Mouse (Mus musculus): ENCODE data around the gene Ubald2. TPM values are rescaled to one million over a fixed set of nuclear protein-coding genes. Genes with fewer than 3 reads are reported as not detected.
"Not testable (repeated sequence)": the region's sequence is repeated elsewhere in the genome, so short reads cannot be mapped to it uniquely, and the experiment has no call there.

Gene Ubald2
- polyA plus RNA-seq, 1 experiment from 2014 or later: 47.6 TPM

GRCm38 (mm10) chr11:116421102-116421501 is 12.8 kb upstream of the Ubald2 start:
- peaks cover 17% of the 10 kb centered on the region for H3K4me1 ChIP-seq (ENCODE audit: control insufficient read depth, insufficient read depth, low read length)
- H3K9ac ChIP-seq (ENCODE audit: low read depth, low read length): no peak overlapping the region
- ATAC-seq (ENCODE audit: low read depth): no peak
- no peak overlapping the region for H3K4me2 ChIP-seq (ENCODE audit: low read depth, low read length)
- H3K9me3 ChIP-seq (ENCODE audit: control insufficient read depth, low read length): no peaks in the 10 kb centered on the region
- DNase-seq (ENCODE audit: low spot score): no peak
- 63% methylated on average over 6 of the region's 6 CpGs for WGBS
- H3K4me3 ChIP-seq (ENCODE audit: low read depth, low read length): no peak overlapping the region
- no peaks in the 10 kb centered on the region for H3K36me3 ChIP-seq (ENCODE audit: control insufficient read depth, insufficient read depth, low read length)
- H3K27me3 ChIP-seq (replicated peaks; ENCODE audit: control insufficient read depth, insufficient read depth, low read length): no peaks in the 10 kb centered on the region
- no peak overlapping the region for H3K27ac ChIP-seq (replicated peaks; ENCODE audit: low read depth, low read length)

GRCm38 (mm10) chr11:116422562-116422961 is 11.3 kb upstream of the Ubald2 start:
- DNase-seq (ENCODE audit: low spot score) (no peak), ATAC-seq (ENCODE audit: low read depth) (no peak)
- Histone ChIP-seq H3K9ac (ENCODE audit: low read depth, low read length) (no peak overlapping the region), H3K4me3 (ENCODE audit: low read depth, low read length) (no peak overlapping the region), H3K36me3 (ENCODE audit: control insufficient read depth, insufficient read depth, low read length) (no peaks in the 10 kb centered on the region), H3K9me3 (ENCODE audit: control insufficient read depth, low read length) (no peaks in the 10 kb centered on the region), H3K27me3 (replicated peaks; ENCODE audit: control insufficient read depth, insufficient read depth, low read length) (no peaks in the 10 kb centered on the region), H3K4me1 (ENCODE audit: control insufficient read depth, insufficient read depth, low read length) (peaks cover 15% of the 10 kb centered on the region), H3K4me2 (ENCODE audit: low read depth, low read length) (no peak overlapping the region), H3K27ac (replicated peaks; ENCODE audit: low read depth, low read length) (no peak overlapping the region)
- WGBS: 93% methylated on average over 2 of the region's 2 CpGs

DNA sequence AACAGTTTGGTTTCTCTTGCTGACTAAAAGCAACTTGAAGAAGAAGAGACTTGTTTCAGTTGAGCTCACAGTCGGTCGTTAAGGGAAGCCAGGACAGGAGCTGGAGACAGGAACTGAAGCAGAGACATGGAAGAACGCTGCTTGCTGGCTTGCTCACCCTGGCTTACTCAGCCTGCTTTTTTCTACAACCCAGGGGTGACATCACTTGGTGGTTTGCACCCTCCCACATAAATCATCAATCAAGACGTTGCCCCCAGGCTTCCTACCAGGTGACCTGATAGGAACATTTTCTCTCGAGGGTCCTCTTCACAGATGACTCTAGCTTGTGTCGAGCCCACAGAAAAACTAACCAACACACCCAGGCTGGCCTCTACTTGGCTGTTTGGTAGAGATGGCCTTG is 10.7 kb upstream of the Ubald2 start:
- Histone ChIP-seq H3K36me3 (ENCODE audit: control insufficient read depth, insufficient read depth, low read length) (no peaks in the 10 kb centered on the region), H3K4me2 (ENCODE audit: low read depth, low read length) (no peak overlapping the region), H3K9ac (ENCODE audit: low read depth, low read length) (no peak overlapping the region), H3K4me3 (ENCODE audit: low read depth, low read length) (no peak overlapping the region), H3K9me3 (ENCODE audit: control insufficient read depth, low read length) (no peaks in the 10 kb centered on the region), H3K27ac (replicated peaks; ENCODE audit: low read depth, low read length) (no peak overlapping the region), H3K4me1 (ENCODE audit: control insufficient read depth, insufficient read depth, low read length) (peaks cover 8% of the 10 kb centered on the region), H3K27me3 (replicated peaks; ENCODE audit: control insufficient read depth, insufficient read depth, low read length) (no peaks in the 10 kb centered on the region)
- ATAC-seq (ENCODE audit: low read depth) (no peak), DNase-seq (ENCODE audit: low spot score) (no peak)
- WGBS: 79% methylated on average over 6 of the region's 6 CpGs

- 0 out of 2 replicates have a peak overlapping the region, but pooled peaks have one; percentile 3 for H3K27ac ChIP-seq (replicated peaks; ENCODE audit: low read depth, low read length)
- H3K27me3 ChIP-seq (replicated peaks; ENCODE audit: control insufficient read depth, insufficient read depth, low read length): no peaks in the 10 kb centered on the region
- no peak overlapping the region for H3K4me3 ChIP-seq (ENCODE audit: low read depth, low read length)
- 78% methylated on average over 10 of the region's 10 CpGs for WGBS
- peaks cover under 1% of the 10 kb centered on the region; the same call in 1 of the 2 replicates for H3K4me1 ChIP-seq (ENCODE audit: control insufficient read depth, insufficient read depth, low read length)
- no peak for DNase-seq (ENCODE audit: low spot score)
- no peak overlapping the region for H3K9ac ChIP-seq (ENCODE audit: low read depth, low read length)
- H3K36me3 ChIP-seq (ENCODE audit: control insufficient read depth, insufficient read depth, low read length): no peaks in the 10 kb centered on the region
- ATAC-seq (ENCODE audit: low read depth): no peak
- H3K4me2 ChIP-seq (ENCODE audit: low read depth, low read length): no peak overlapping the region
- H3K9me3 ChIP-seq (ENCODE audit: control insufficient read depth, low read length): no peaks in the 10 kb centered on the region
These were observed 9.9 kb upstream of the Ubald2 start for GRCm38 (mm10) chr11:116423782-116424620.

- Histone ChIP-seq H3K9me3 (ENCODE audit: control insufficient read depth, low read length) (no peaks in the 10 kb centered on the region), H3K4me1 (ENCODE audit: control insufficient read depth, insufficient read depth, low read length) (no peaks in the 10 kb centered on the region), H3K4me2 (ENCODE audit: low read depth, low read length) (no peak overlapping the region), H3K27ac (replicated peaks; ENCODE audit: low read depth, low read length) (no peak overlapping the region), H3K27me3 (replicated peaks; ENCODE audit: control insufficient read depth, insufficient read depth, low read length) (no peaks in the 10 kb centered on the region), H3K9ac (ENCODE audit: low read depth, low read length) (no peak overlapping the region), H3K36me3 (ENCODE audit: control insufficient read depth, insufficient read depth, low read length) (no peaks in the 10 kb centered on the region), H3K4me3 (ENCODE audit: low read depth, low read length) (no peak overlapping the region)
- DNase-seq (ENCODE audit: low spot score) (no peak), ATAC-seq (ENCODE audit: low read depth) (no peak)
- 41% methylated on average over 8 of the region's 8 CpGs for WGBS
These were observed 9.1 kb upstream of the Ubald2 start for GRCm38 (mm10) chr11:116424621-116425407.

DNA sequence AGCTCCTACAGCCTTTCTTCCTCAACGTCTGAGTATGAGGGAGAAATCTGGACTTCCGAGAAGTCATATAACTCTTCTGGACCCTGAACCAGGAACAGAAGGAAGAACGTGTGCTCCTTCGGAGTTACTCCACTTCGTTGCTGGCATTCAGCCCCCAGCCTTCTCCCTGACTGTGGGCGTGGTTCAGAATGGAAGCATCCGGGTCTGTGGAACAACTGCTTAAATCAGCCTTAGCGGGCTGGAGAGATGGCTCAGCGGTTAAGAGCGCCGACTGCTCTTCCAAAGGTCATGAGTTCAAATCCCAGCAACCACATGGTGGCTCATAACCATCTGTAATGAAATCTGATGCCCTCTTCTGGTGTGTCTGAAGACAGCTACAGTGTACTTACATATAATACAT is 7.6 kb upstream of the Ubald2 start:
- WGBS: 81% methylated on average over 11 of the region's 11 CpGs
- H3K4me1 ChIP-seq (ENCODE audit: control insufficient read depth, insufficient read depth, low read length): not testable (repeated sequence)

DNA sequence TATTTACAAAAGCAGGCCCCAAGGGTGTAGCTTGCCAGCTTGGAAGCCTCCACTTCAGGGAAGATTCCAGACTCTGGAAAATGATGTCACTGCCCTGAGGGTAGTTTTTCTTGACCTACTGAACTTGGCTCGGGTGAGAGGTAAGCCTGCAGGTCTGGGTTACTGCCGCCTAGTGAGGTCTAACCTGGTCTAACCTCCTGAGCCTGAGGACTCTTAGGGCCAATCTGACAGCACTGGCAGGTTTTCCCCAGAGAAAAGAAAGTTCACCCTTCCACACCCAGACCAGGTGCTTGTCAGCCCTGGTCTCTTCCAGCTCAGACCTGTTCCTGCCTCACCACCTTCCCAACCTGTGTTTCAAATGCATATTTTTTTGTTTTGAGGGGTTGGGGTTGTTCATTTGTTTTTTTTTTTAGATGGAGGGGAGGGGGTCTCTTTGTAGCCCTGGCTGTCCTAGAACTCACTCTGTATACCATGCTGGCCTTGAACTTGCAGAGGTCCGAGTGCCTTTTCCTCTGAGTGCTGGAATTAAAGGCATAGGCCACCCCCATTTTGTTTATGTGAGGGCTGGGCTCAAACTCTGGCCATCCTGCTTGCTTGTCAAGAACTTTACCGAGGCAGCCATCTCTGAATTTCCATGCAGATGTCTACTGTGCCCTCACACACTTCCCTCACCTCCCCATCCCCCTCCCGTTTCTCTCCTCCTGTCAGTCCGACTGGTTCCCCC is 6.9 kb upstream of the Ubald2 start:
- H3K4me2 ChIP-seq (ENCODE audit: low read depth, low read length): no peak overlapping the region
- ATAC-seq (ENCODE audit: low read depth) (no peak), DNase-seq (ENCODE audit: low spot score) (no peak)
- no peaks in the 10 kb centered on the region for H3K9me3 ChIP-seq (ENCODE audit: control insufficient read depth, low read length)
- H3K27me3 ChIP-seq (replicated peaks; ENCODE audit: control insufficient read depth, insufficient read depth, low read length): no peaks in the 10 kb centered on the region
- no peak overlapping the region for H3K9ac ChIP-seq (ENCODE audit: low read depth, low read length)
- H3K4me3 ChIP-seq (ENCODE audit: low read depth, low read length): no peak overlapping the region
- WGBS: 63% methylated on average over 6 of the region's 6 CpGs
- H3K27ac ChIP-seq (replicated peaks; ENCODE audit: low read depth, low read length): no peak overlapping the region
- H3K36me3 ChIP-seq (ENCODE audit: control insufficient read depth, insufficient read depth, low read length): no peaks in the 10 kb centered on the region
- H3K4me1 ChIP-seq (ENCODE audit: control insufficient read depth, insufficient read depth, low read length): no peaks in the 10 kb centered on the region

More for the DNA sequence above, 7.6 kb upstream of the Ubald2 start:
- H3K36me3 ChIP-seq (ENCODE audit: control insufficient read depth, insufficient read depth, low read length); DNase-seq (ENCODE audit: low spot score); H3K27me3 ChIP-seq (replicated peaks; ENCODE audit: control insufficient read depth, insufficient read depth, low read length); H3K9ac ChIP-seq (ENCODE audit: low read depth, low read length); H3K27ac ChIP-seq (replicated peaks; ENCODE audit: low read depth, low read length); H3K4me2 ChIP-seq (ENCODE audit: low read depth, low read length); H3K4me3 ChIP-seq (ENCODE audit: low read depth, low read length); ATAC-seq (ENCODE audit: low read depth); H3K9me3 ChIP-seq (ENCODE audit: control insufficient read depth, low read length): not testable (repeated sequence)

Data from embryonic facial prominence, embryonic 14.5 days (tissue).